Mouse (Mus musculus) myocyte (in vitro differentiated cells): Measurements from ENCODE around the gene Hbq1a. TPM values are rescaled to one million over a fixed set of nuclear protein-coding genes. Genes with fewer than 3 reads are reported as not detected.

ENCODE experiments used
- H3K27me3 ChIP-seq: one replicate; pipeline ENCODE4 v1.6.1; 2011; ENCODE audit not compliant: control insufficient read depth, insufficient read depth, insufficient read length
- H3K36me3 ChIP-seq: one replicate; pipeline ENCODE4 v1.6.1; 2011; ENCODE audit not compliant: control insufficient read depth, insufficient read depth
- H3K4me2 ChIP-seq: one replicate; pipeline ENCODE4 v1.6.1; 2011; ENCODE audit warnings: low read depth, control low read depth
- H3K4me3 ChIP-seq: one replicate; pipeline ENCODE4 v1.5.1; 2011; ENCODE audit warnings: mild to moderate bottlenecking, control low read depth, moderate library complexity
- H3K79me2 ChIP-seq: one replicate; pipeline ENCODE4 v1.6.1; 2011; ENCODE audit not compliant: control insufficient read depth, insufficient read depth
- H3ac ChIP-seq: one replicate; pipeline ENCODE4 v1.6.1; 2011; ENCODE audit not compliant: control insufficient read depth, insufficient read length
- CEBPB ChIP-seq: IDR thresholded peaks from 2 replicates; pipeline ENCODE4 v1.6.1; 2011; ENCODE audit warnings: mild to moderate bottlenecking, moderate library complexity; ENCODE audit not compliant: poor library complexity, insufficient read depth, severe bottlenecking
- E2F4 ChIP-seq: IDR thresholded peaks from one replicate; pipeline ENCODE4 v1.6.1; 2011; ENCODE audit warnings: mild to moderate bottlenecking, control low read depth, moderate library complexity; ENCODE audit not compliant: insufficient read depth
- MAX ChIP-seq: IDR thresholded peaks from one replicate; pipeline ENCODE4 v1.6.1; 2011; ENCODE audit warnings: low read depth, mild to moderate bottlenecking, control low read depth
- MYOD1 ChIP-seq, 3 experiments: IDR thresholded peaks; one replicate each; pipeline ENCODE4 v1.6.1; 2011; ENCODE audit warnings: control low read depth in 2 of 3, low read depth in 2 of 3, mild to moderate bottlenecking in 2 of 3, moderate library complexity in 1 of 3; ENCODE audit not compliant: insufficient read length in 2 of 3, control insufficient read depth in 1 of 3
- MYOG ChIP-seq, 3 experiments: IDR thresholded peaks; one replicate each; pipeline ENCODE4 v1.6.1; 2011; ENCODE audit warnings: control low read depth in 2 of 3, low read depth in 2 of 3, mild to moderate bottlenecking in 2 of 3; ENCODE audit not compliant: insufficient read length in 2 of 3, control insufficient read depth in 1 of 3, insufficient read depth in 1 of 3
- POLR2A ChIP-seq: IDR thresholded peaks from one replicate; pipeline ENCODE4 v1.6.1; 2011; ENCODE audit warnings: low read depth, mild to moderate bottlenecking, control low read depth, moderate library complexity; ENCODE audit not compliant: insufficient read length
- POLR2AphosphoS2 ChIP-seq: IDR thresholded peaks from one replicate; pipeline ENCODE4 v1.6.1; 2011; ENCODE audit warnings: low read depth, control low read depth; ENCODE audit not compliant: insufficient read length
- REST ChIP-seq: IDR thresholded peaks from one replicate; pipeline ENCODE4 v1.6.1; 2011; ENCODE audit warnings: mild to moderate bottlenecking, control low read depth, moderate library complexity; ENCODE audit not compliant: insufficient read depth, insufficient read length
- SRF ChIP-seq: IDR thresholded peaks from one replicate; pipeline ENCODE4 v1.6.1; 2011; ENCODE audit warnings: low read depth; ENCODE audit not compliant: control insufficient read depth, insufficient read length
- TCF12 ChIP-seq: IDR thresholded peaks from one replicate; pipeline ENCODE4 v1.6.1; 2011; ENCODE audit warnings: mild to moderate bottlenecking, control low read depth; ENCODE audit not compliant: poor library complexity, insufficient read depth, severe bottlenecking
- TCF3 ChIP-seq: IDR thresholded peaks from one replicate; pipeline ENCODE4 v1.6.1; 2011; ENCODE audit warnings: low read depth, control low read depth; ENCODE audit not compliant: insufficient read length
- USF1 ChIP-seq: IDR thresholded peaks from one replicate; pipeline ENCODE4 v1.6.1; 2011; ENCODE audit warnings: low read depth, mild to moderate bottlenecking, control low read depth, moderate library complexity
- polyA plus RNA-seq: library from polyadenylated mRNA; unstranded; fragments of >200 nt; fragmentation: generic; extraction: Trizol; gene quantifications from one replicate; pipeline ENCODE4 v1.2.1, GENCODE M21; 2012; ENCODE audit warnings: missing spikeins

Hbq1a gene
- polyA plus RNA-seq, 1 experiment, result 0.24 TPM

DNA sequence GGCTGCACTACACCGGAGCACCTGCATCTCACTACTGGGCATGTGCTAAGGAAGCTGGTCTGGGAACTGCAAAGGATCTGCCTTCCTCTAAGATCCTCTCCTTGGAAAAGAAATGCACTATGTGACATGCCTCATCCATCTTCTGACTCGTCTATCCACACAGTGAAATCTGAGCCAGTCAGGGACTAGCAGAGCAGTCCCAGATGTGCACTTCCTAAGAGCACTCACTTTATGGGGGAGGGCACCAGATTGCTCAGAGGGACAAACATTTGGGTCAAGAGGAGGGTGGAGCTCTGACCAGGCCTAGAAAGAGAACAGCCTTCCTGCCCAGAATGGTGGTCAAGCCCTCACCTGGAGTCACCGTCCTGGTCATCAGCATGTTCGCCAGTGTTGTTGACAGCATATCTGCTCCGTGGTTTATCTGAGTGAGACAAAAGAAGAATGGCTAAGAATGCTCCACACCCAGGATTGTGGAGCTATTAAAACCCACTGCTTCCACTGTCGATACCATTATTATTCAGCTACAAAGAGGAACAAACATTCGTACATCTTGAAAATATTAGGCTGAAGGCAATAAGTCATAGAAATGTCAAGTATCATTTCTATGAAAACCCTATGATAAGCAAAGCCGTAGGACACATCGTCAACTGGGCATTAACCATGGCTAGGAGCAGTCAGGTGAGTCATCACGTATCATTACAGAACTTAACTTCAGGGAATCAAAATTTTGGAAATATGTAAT is 37.0 kb upstream of the Hbq1a start:
- peak overlapping the region; percentile 66 for H3K4me2 ChIP-seq
- peaks cover 7% of the 10 kb centered on the region for H3K36me3 ChIP-seq

GRCm38 (mm10) chr11:32265117-32265738 is 34.6 kb upstream of the Hbq1a start:
- H3K4me3 ChIP-seq, result no peak overlapping the region
- TF ChIP-seq TCF12 (no peak), SRF (no peak), MYOD1 (IDR thresholded peaks at IDR 0.05; ENCODE audit: control insufficient read depth in 1 of 3, insufficient read length in 2 of 3, low read depth in 2 of 3) (no peak), E2F4 (no peak), USF1 (no peak), TCF3 (no peak), POLR2A (no peak), MYOG (IDR thresholded peaks at IDR 0.05; ENCODE audit: control insufficient read depth in 1 of 3, insufficient read depth in 1 of 3, insufficient read length in 2 of 3, low read depth in 2 of 3) (no peak), POLR2AphosphoS2 (no peak), MAX (no peak), CEBPB (no peak), REST (no peak)

More for the DNA sequence above, 37.0 kb upstream of the Hbq1a start:
- Histone ChIP-seq H3K79me2 (peaks cover 28% of the 10 kb centered on the region), H3K4me3 (no peak overlapping the region), H3ac (no peak overlapping the region), H3K27me3 (no peaks in the 10 kb centered on the region)
- TF ChIP-seq USF1, result no peak
- no peak for TF ChIP-seq CEBPB
- no peak for TF ChIP-seq MAX
- no peak for TF ChIP-seq SRF
- TF ChIP-seq POLR2A, result no peak
- TF ChIP-seq MYOG (IDR thresholded peaks at IDR 0.05; ENCODE audit: control insufficient read depth in 1 of 3, insufficient read depth in 1 of 3, insufficient read length in 2 of 3, low read depth in 2 of 3), result no peak
- TF ChIP-seq REST, result no peak
- no peak for TF ChIP-seq POLR2AphosphoS2
- TF ChIP-seq TCF3, result no peak
- TF ChIP-seq TCF12, result no peak
- TF ChIP-seq E2F4, result no peak
- no peak for TF ChIP-seq MYOD1 (IDR thresholded peaks at IDR 0.05; ENCODE audit: control insufficient read depth in 1 of 3, insufficient read length in 2 of 3, low read depth in 2 of 3)

DNA sequence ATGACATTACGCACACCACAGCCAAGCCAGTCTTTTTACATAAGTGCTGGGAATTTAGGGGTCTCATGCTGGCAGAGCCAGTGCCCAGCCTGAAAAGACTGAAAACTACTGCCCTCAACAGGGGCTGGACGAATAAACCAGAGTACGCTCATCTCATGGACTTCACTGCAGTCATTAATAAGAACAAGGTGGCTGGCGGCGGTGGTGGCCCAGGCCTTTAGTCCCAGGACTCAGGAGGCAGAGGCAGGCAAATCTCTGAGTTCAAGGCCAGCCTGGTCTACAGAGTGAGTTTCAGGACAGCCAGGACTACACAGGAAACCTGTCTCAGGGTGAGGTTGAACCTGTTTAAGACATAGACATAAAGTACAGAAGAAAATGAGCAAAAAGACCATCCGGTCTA is 33.7 kb upstream of the Hbq1a start:
- Histone ChIP-seq H3K27me3 (no peaks in the 10 kb centered on the region), H3K4me3 (peak overlapping the region; percentile 61), H3ac (no peak overlapping the region), H3K4me2 (peak overlapping the region; percentile 67), H3K79me2 (peaks cover 28% of the 10 kb centered on the region), H3K36me3 (peaks cover under 1% of the 10 kb centered on the region)
- TF ChIP-seq E2F4 (no peak), TCF3 (no peak), MYOG (IDR thresholded peaks at IDR 0.05; ENCODE audit: control insufficient read depth in 1 of 3, insufficient read depth in 1 of 3, insufficient read length in 2 of 3, low read depth in 2 of 3) (no peak), POLR2A (no peak), MYOD1 (IDR thresholded peaks at IDR 0.05; ENCODE audit: control insufficient read depth in 1 of 3, insufficient read length in 2 of 3, low read depth in 2 of 3) (no peak), CEBPB (no peak), POLR2AphosphoS2 (no peak), USF1 (no peak), TCF12 (no peak), REST (no peak)

More at GRCm38 (mm10) chr11:32265117-32265738, 34.6 kb upstream of the Hbq1a start:
- peak overlapping the region; percentile 67 for H3K4me2 ChIP-seq
- no peak overlapping the region for H3ac ChIP-seq
- no peaks in the 10 kb centered on the region for H3K27me3 ChIP-seq
- peaks cover 7% of the 10 kb centered on the region for H3K36me3 ChIP-seq
- H3K79me2 ChIP-seq, result peaks cover 28% of the 10 kb centered on the region

DNA sequence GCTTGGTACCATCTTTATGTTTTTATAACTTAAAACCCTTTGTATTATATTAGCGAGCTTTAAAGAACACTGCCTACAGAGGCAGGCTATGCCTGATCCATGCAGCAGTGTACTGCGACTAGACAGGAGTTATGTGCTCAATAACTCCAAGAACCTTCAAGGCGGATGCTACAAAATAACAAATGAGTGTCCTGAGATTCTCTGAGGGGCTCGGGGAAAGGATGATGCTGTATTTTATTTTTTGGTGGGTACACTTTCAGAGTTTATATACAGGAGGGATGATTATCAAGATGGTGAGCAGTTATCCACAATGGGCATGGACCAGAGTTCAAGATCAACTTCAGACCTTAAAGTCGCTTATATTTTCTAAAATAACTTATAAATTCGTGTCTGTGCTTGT is 33.1 kb upstream of the Hbq1a start:
- Histone ChIP-seq H3K79me2 (peaks cover 28% of the 10 kb centered on the region), H3K4me2 (peak overlapping the region; percentile 92), H3K36me3 (no peaks in the 10 kb centered on the region), H3ac (peak overlapping the region; percentile 58), H3K4me3 (peak overlapping the region; percentile 61), H3K27me3 (no peaks in the 10 kb centered on the region)
- TF ChIP-seq TCF3 (no peak), E2F4 (no peak), SRF (no peak), MAX (no peak), POLR2AphosphoS2 (no peak), TCF12 (no peak), POLR2A (no peak), MYOG (IDR thresholded peaks at IDR 0.05; ENCODE audit: control insufficient read depth in 1 of 3, insufficient read depth in 1 of 3, insufficient read length in 2 of 3, low read depth in 2 of 3) (no peak), REST (no peak), CEBPB (no peak)
